Mouse (Mus musculus) stomach, embryonic 16.5 days (tissue): Measurements from ENCODE around the gene Mc1r. TPM values are rescaled to one million over a fixed set of nuclear protein-coding genes. Genes with fewer than 3 reads are reported as not detected.

ENCODE experiments used
- ATAC-seq: fragments of 200-750 bp; cut with Nextera tagmentation; 2 replicates; pipeline ENCODE4 v1.8.0; 2017; ENCODE audit warnings: moderate number of reproducible peaks, moderate TSS enrichment; ENCODE audit not compliant: insufficient read depth, low FRiP score
- H3K27ac ChIP-seq: fragments of 300-500 bp; sonication (generic); 2 replicates; pipeline ENCODE4 v1.5.1; 2014; ENCODE audit warnings: low read length
- H3K27me3 ChIP-seq: fragments of 300-500 bp; sonication (generic); 2 replicates; pipeline ENCODE4 v1.6.1; 2014; ENCODE audit warnings: low read length, control low read depth, mixed read lengths; ENCODE audit not compliant: control insufficient read depth, insufficient read depth
- H3K36me3 ChIP-seq: fragments of 300-500 bp; sonication (generic); 2 replicates; pipeline ENCODE4 v1.6.1; 2014; ENCODE audit warnings: low read length; ENCODE audit not compliant: control insufficient read depth, insufficient read depth
- H3K4me1 ChIP-seq: fragments of 300-500 bp; sonication (generic); 2 replicates; pipeline ENCODE4 v1.6.1; 2014; ENCODE audit warnings: low read length, control low read depth, mixed read lengths; ENCODE audit not compliant: control insufficient read depth, insufficient read depth
- H3K4me2 ChIP-seq: fragments of 300-500 bp; sonication (generic); 2 replicates; pipeline ENCODE4 v1.6.1; 2014; ENCODE audit warnings: low read depth, low read length, mixed read lengths
- H3K4me3 ChIP-seq: fragments of 300-500 bp; sonication (generic); replicated peaks from 2 replicates; pipeline ENCODE4 v1.5.1; 2014; ENCODE audit warnings: mild to moderate bottlenecking, low read length
- H3K9ac ChIP-seq: fragments of 300-500 bp; sonication (generic); 2 replicates; pipeline ENCODE4 v1.6.1; 2014; ENCODE audit warnings: low read length
- H3K9me3 ChIP-seq: fragments of 300-500 bp; sonication (generic); replicated peaks from 2 replicates; pipeline ENCODE4 v1.6.1; 2016; ENCODE audit warnings: low read length, control low read depth; ENCODE audit not compliant: control insufficient read depth
- WGBS: fragments of 180-500 bp; shearing (Covaris S2); extraction: QIAGEN DNeasy Blood & Tissue Kit; methylation state at CpG from one replicate; pipeline ENCODE4 v1.1.7; 2014; 5-methylcytosine and 5-hydroxymethylcytosine counted together
- polyA plus RNA-seq: library from polyadenylated mRNA; unstranded; fragments of >200 nt; fragmentation: Nextera tagmentation; extraction: Ambion mirVana; gene quantifications from 2 replicates; pipeline ENCODE4 v1.2.1, GENCODE M21; 2015

Gene Mc1r
- polyA plus RNA-seq, 1 experiment from 2014 or later: not detected

- H3K36me3 ChIP-seq: no peaks in the 10 kb centered on the region
- no peak overlapping the region for H3K4me2 ChIP-seq
- H3K4me1 ChIP-seq: no peaks in the 10 kb centered on the region; the same call in 1 of the 2 replicates
- H3K27me3 ChIP-seq: peaks cover 17% of the 10 kb centered on the region
- H3K27ac ChIP-seq: no peak overlapping the region
- H3K4me3 ChIP-seq: no peak overlapping the region
- ATAC-seq: no peak
- H3K9me3 ChIP-seq: no peaks in the 10 kb centered on the region
- no peak overlapping the region for H3K9ac ChIP-seq
- 70% methylated on average over 8 of the region's 8 CpGs for WGBS
Measured at GRCm38 (mm10) chr8:123416944-123417555, 10.1 kb downstream of the Mc1r start.

- WGBS: 86% methylated on average over 4 of the region's 4 CpGs
- no peaks in the 10 kb centered on the region; the same call in 1 of the 2 replicates for H3K4me1 ChIP-seq
- no peaks in the 10 kb centered on the region for H3K27me3 ChIP-seq
- no peaks in the 10 kb centered on the region for H3K9me3 ChIP-seq
- H3K9ac ChIP-seq: no peak overlapping the region
- no peak overlapping the region for H3K27ac ChIP-seq
- no peak overlapping the region for H3K4me3 ChIP-seq
- H3K36me3 ChIP-seq: no peaks in the 10 kb centered on the region
- no peak for ATAC-seq
- no peak overlapping the region for H3K4me2 ChIP-seq
Measured at GRCm38 (mm10) chr8:123419711-123420110, 12.8 kb downstream of the Mc1r start.

GRCm38 (mm10) chr8:123420525-123421281 lies 13.8 kb downstream of the Mc1r start:
- H3K9me3 ChIP-seq: no peaks in the 10 kb centered on the region
- H3K9ac ChIP-seq: no peak overlapping the region
- no peaks in the 10 kb centered on the region for H3K27me3 ChIP-seq
- H3K4me3 ChIP-seq: no peak overlapping the region
- H3K27ac ChIP-seq: no peak overlapping the region
- H3K36me3 ChIP-seq: no peaks in the 10 kb centered on the region
- H3K4me1 ChIP-seq: no peaks in the 10 kb centered on the region; the same call in 1 of the 2 replicates
- WGBS: 90% methylated on average over 34 of the region's 34 CpGs
- no peak overlapping the region for H3K4me2 ChIP-seq
- ATAC-seq: no peak

GRCm38 (mm10) chr8:123421325-123421724 lies 14.4 kb downstream of the Mc1r start:
- Histone ChIP-seq H3K4me2 (no peak overlapping the region), H3K9me3 (peaks cover under 1% of the 10 kb centered on the region; the same call in 1 of the 2 replicates), H3K4me1 (no peaks in the 10 kb centered on the region; the same call in 1 of the 2 replicates), H3K9ac (no peak overlapping the region), H3K27ac (no peak overlapping the region), H3K27me3 (no peaks in the 10 kb centered on the region), H3K4me3 (no peak overlapping the region), H3K36me3 (no peaks in the 10 kb centered on the region)
- WGBS: 87% methylated on average over 19 of the region's 19 CpGs
- ATAC-seq: no peak

GRCm38 (mm10) chr8:123422056-123422780 lies 15.3 kb downstream of the Mc1r start:
- ATAC-seq: 0 out of 2 replicates have a peak, but pooled peaks have one; percentile 53
- Histone ChIP-seq H3K9ac (peak overlapping the region; percentile 35; the same call in 1 of the 2 replicates), H3K36me3 (no peaks in the 10 kb centered on the region), H3K9me3 (peaks cover 9% of the 10 kb centered on the region), H3K4me3 (peak overlapping the region; percentile 33), H3K4me1 (no peaks in the 10 kb centered on the region; the same call in 1 of the 2 replicates), H3K4me2 (peak overlapping the region; percentile 47), H3K27me3 (no peaks in the 10 kb centered on the region), H3K27ac (no peak overlapping the region)
- 9% methylated on average over 17 of the region's 17 CpGs for WGBS

- Histone ChIP-seq H3K4me1 (no peaks in the 10 kb centered on the region; the same call in 1 of the 2 replicates), H3K9ac (no peak overlapping the region), H3K27me3 (no peaks in the 10 kb centered on the region), H3K4me2 (peak overlapping the region; percentile 47; the same call in 1 of the 2 replicates), H3K9me3 (peaks cover 15% of the 10 kb centered on the region), H3K36me3 (no peaks in the 10 kb centered on the region; the same call in 1 of the 2 replicates), H3K27ac (no peak overlapping the region), H3K4me3 (no peak overlapping the region)
- ATAC-seq: 0 out of 2 replicates have a peak, but pooled peaks have one; percentile 10
- 10% methylated on average over 3 of the region's 3 CpGs for WGBS
Measured at GRCm38 (mm10) chr8:123422781-123423159, 15.9 kb downstream of the Mc1r start.

- peak within 1 kb of the TSS; percentile 33 for H3K4me3 ChIP-seq
- no peak within 1 kb of the TSS for H3K27ac ChIP-seq
- H3K36me3 ChIP-seq: no peaks in the 10 kb centered on the region; the same call in 1 of the 2 replicates
- H3K9ac ChIP-seq: peak within 1 kb of the TSS; percentile 35; the same call in 1 of the 2 replicates
- no peaks in the 10 kb centered on the region; the same call in 1 of the 2 replicates for H3K4me1 ChIP-seq
- H3K4me2 ChIP-seq: peak within 1 kb of the TSS; percentile 47
- H3K27me3 ChIP-seq: no peaks in the 10 kb centered on the region
- 65% methylated on average over 7 of the region's 7 CpGs for WGBS
- H3K9me3 ChIP-seq: peaks cover 22% of the 10 kb centered on the region
- no peak for ATAC-seq
Measured at GRCm38 (mm10) chr8:123423441-123423840, 16.5 kb downstream of the Mc1r start, which contains the start of gene Def8. Def8 (plus strand) TSS chr8:123423527.

- 95% methylated on average over 27 of the region's 27 CpGs for WGBS
- H3K4me1 ChIP-seq: no peaks in the 10 kb centered on the region; the same call in 1 of the 2 replicates
- H3K27me3 ChIP-seq: no peaks in the 10 kb centered on the region
- H3K4me2 ChIP-seq: no peak overlapping the region
- no peak overlapping the region for H3K4me3 ChIP-seq
- no peaks in the 10 kb centered on the region; the same call in 1 of the 2 replicates for H3K36me3 ChIP-seq
- no peak overlapping the region for H3K27ac ChIP-seq
- H3K9me3 ChIP-seq: peaks cover 34% of the 10 kb centered on the region
- H3K9ac ChIP-seq: no peak overlapping the region
- no peak for ATAC-seq
Measured at GRCm38 (mm10) chr8:123426511-123427509, 19.9 kb downstream of the Mc1r start.
